Mouse (Mus musculus) liver, embryonic 14.5 days (tissue): ENCODE measurements around the gene Fermt2. TPM values are rescaled to one million over a fixed set of nuclear protein-coding genes. Genes with fewer than 3 reads are reported as not detected.
A peak's percentile ranks its signal among the peaks of the same experiment; 100 is the strongest.

Experiments used
- ATAC-seq: fragments of 200-750 bp; cut with Nextera tagmentation; 2 replicates; pipeline ENCODE4 v1.8.0; 2017; ENCODE audit warnings: moderate number of reproducible peaks, mild to moderate bottlenecking, moderate library complexity; ENCODE audit not compliant: insufficient read depth
- DNase-seq, 3 experiments: peaks; one replicate each; pipeline ENCODE4 v3.0.0-alpha.2; 2012 to 2013; ENCODE audit warnings: low read depth in 3 of 3, low spot score in 3 of 3
- H3K27ac ChIP-seq: fragments of 300-500 bp; sonication (generic); 2 replicates; pipeline ENCODE4 v1.5.1; 2014; ENCODE audit warnings: moderate library complexity, mild to moderate bottlenecking, control low read depth, inconsistent platforms
- H3K27me3 ChIP-seq: fragments of 300-500 bp; sonication (generic); 2 replicates; pipeline ENCODE4 v1.6.1; 2014; ENCODE audit warnings: mild to moderate bottlenecking, low read length, moderate library complexity; ENCODE audit not compliant: control insufficient read depth, insufficient read depth
- H3K36me3 ChIP-seq: fragments of 300-500 bp; sonication (generic); replicated peaks from 2 replicates; pipeline ENCODE4 v1.6.1; 2014; ENCODE audit warnings: low read depth; ENCODE audit not compliant: control insufficient read depth, insufficient read depth
- H3K4me1 ChIP-seq, 2 experiments: fragments of 200-500 bp in 1 of 2; fragments of 300-500 bp in 1 of 2; sonication (generic) in 1 of 2; replicated peaks; 2 replicates each; pipeline ENCODE4 v1.6.1; 2012 to 2014; ENCODE audit warnings: antibody characterized with exemption in 1 of 2, inconsistent platforms in 1 of 2, low read length in 1 of 2; ENCODE audit not compliant: control insufficient read depth in 2 of 2, insufficient read depth in 2 of 2
- H3K4me2 ChIP-seq: fragments of 300-500 bp; sonication (generic); 2 replicates; pipeline ENCODE4 v1.6.1; 2014; ENCODE audit warnings: low read depth, mild to moderate bottlenecking, control low read depth, moderate library complexity
- H3K4me3 ChIP-seq, 2 experiments: fragments of 200-500 bp in 1 of 2; fragments of 300-500 bp in 1 of 2; sonication (generic) in 1 of 2; 2 replicates each; pipeline ENCODE4 v1.5.1; 2012 to 2014; ENCODE audit warnings: low read depth in 2 of 2, low read length in 2 of 2, mild to moderate bottlenecking in 2 of 2, control low read depth in 1 of 2, inconsistent platforms in 1 of 2, moderate library complexity in 1 of 2; ENCODE audit not compliant: insufficient read depth in 1 of 2
- H3K9ac ChIP-seq: fragments of 300-500 bp; sonication (generic); replicated peaks from 2 replicates; pipeline ENCODE4 v1.6.1; 2014; ENCODE audit warnings: mild to moderate bottlenecking, control low read depth, moderate library complexity
- H3K9me3 ChIP-seq: fragments of 300-500 bp; sonication (generic); 2 replicates; pipeline ENCODE4 v1.6.1; 2016; ENCODE audit warnings: low read length, mixed read lengths; ENCODE audit not compliant: control insufficient read depth
- CTCF ChIP-seq: IDR thresholded peaks from 2 replicates; pipeline ENCODE4 v1.5.1; 2016; ENCODE audit warnings: antibody characterized with exemption, low read depth, control low read depth
- EP300 ChIP-seq: IDR thresholded peaks from 2 replicates; pipeline ENCODE4 v1.6.1; 2016; ENCODE audit warnings: antibody characterized with exemption, low read depth
- WGBS: fragments of 180-500 bp; shearing (Covaris S2); extraction: QIAGEN DNeasy Blood & Tissue Kit; methylation state at CpG from one replicate; pipeline ENCODE4 v1.1.7; 2014; ENCODE audit not compliant: insufficient replicate concordance; 5-methylcytosine and 5-hydroxymethylcytosine counted together
- polyA plus RNA-seq, 2 experiments: library from polyadenylated mRNA; depleted of rRNA in 1 of 2; stranded (reverse) in 1 of 2; unstranded in 1 of 2; fragments of >200 nt; fragmentation: Nextera tagmentation in 1 of 2; extraction: Ambion mirVana in 1 of 2; gene quantifications; 2 replicates each; pipeline versions ENCODE4 v1.2.1 to v1.2.3; 2012 to 2014

Fermt2 gene
- polyA plus RNA-seq, 2 experiments, result 13.6 to 25.5 TPM

- no peak for DNase-seq
These were observed 95.7 kb downstream of the Fermt2 start for GRCm38 (mm10) chr14:45434220-45434619.

GRCm38 (mm10) chr14:45432003-45432402 lies 97.9 kb downstream of the Fermt2 start:
- H3K27ac ChIP-seq, result no peak overlapping the region
- no peak for ATAC-seq
- TF ChIP-seq EP300 (no peak), CTCF (peak; percentile 86)
- no peak for DNase-seq
- no peak overlapping the region for H3K4me2 ChIP-seq
- WGBS, result 52% methylated on average over 4 of the region's 4 CpGs
- no peaks in the 10 kb centered on the region for H3K4me1 ChIP-seq
- peaks cover 6% of the 10 kb centered on the region for H3K9me3 ChIP-seq
- no peaks in the 10 kb centered on the region for H3K36me3 ChIP-seq
- H3K4me3 ChIP-seq, result no peak overlapping the region
- no peak overlapping the region for H3K9ac ChIP-seq
- H3K27me3 ChIP-seq, result no peaks in the 10 kb centered on the region

More at GRCm38 (mm10) chr14:45434220-45434619, 95.7 kb downstream of the Fermt2 start:
- H3K4me1 ChIP-seq, result no peaks in the 10 kb centered on the region
- no peaks in the 10 kb centered on the region for H3K36me3 ChIP-seq
- TF ChIP-seq EP300 (no peak), CTCF (peak; percentile 65)
- no peak overlapping the region for H3K4me2 ChIP-seq
- no peak for ATAC-seq
- no peaks in the 10 kb centered on the region for H3K27me3 ChIP-seq
- 42% methylated on average over 6 of the region's 6 CpGs for WGBS
- H3K4me3 ChIP-seq, result no peak overlapping the region
- no peak overlapping the region for H3K27ac ChIP-seq
- H3K9ac ChIP-seq, result no peak overlapping the region
- H3K9me3 ChIP-seq, result peaks cover 6% of the 10 kb centered on the region

- no peak for TF ChIP-seq EP300
- TF ChIP-seq CTCF, result no peak
- Histone ChIP-seq H3K9ac (no peak overlapping the region), H3K36me3 (no peaks in the 10 kb centered on the region), H3K9me3 (peaks cover 6% of the 10 kb centered on the region), H3K27me3 (no peaks in the 10 kb centered on the region), H3K4me2 (no peak overlapping the region), H3K4me1 (no peaks in the 10 kb centered on the region), H3K27ac (no peak overlapping the region), H3K4me3 (no peak overlapping the region)
- 76% methylated on average over 13 of the region's 13 CpGs for WGBS
- ATAC-seq, result no peak
- no peak for DNase-seq
These were observed 99.7 kb downstream of the Fermt2 start for GRCm38 (mm10) chr14:45430066-45430842.

- Histone ChIP-seq H3K27me3 (no peaks in the 10 kb centered on the region), H3K4me3 (no peak overlapping the region)
These were observed 106.7 kb downstream of the Fermt2 start for GRCm38 (mm10) chr14:45423220-45423619.

GRCm38 (mm10) chr14:45422371-45422770 lies 107.5 kb downstream of the Fermt2 start:
- H3K4me2 ChIP-seq, result no peak overlapping the region
- WGBS, result 40% methylated on average over 4 of the region's 4 CpGs
- no peak for TF ChIP-seq CTCF
- no peak for TF ChIP-seq EP300
- ATAC-seq, result no peak
- no peaks in the 10 kb centered on the region for H3K9me3 ChIP-seq
- H3K4me1 ChIP-seq, result no peaks in the 10 kb centered on the region; a peak in 1 of 4 replicates
- H3K4me3 ChIP-seq, result no peak overlapping the region
- H3K36me3 ChIP-seq, result no peaks in the 10 kb centered on the region
- H3K27me3 ChIP-seq, result no peaks in the 10 kb centered on the region
- H3K9ac ChIP-seq, result no peak overlapping the region
- DNase-seq, result no peak
- no peak overlapping the region for H3K27ac ChIP-seq

More at GRCm38 (mm10) chr14:45423220-45423619, 106.7 kb downstream of the Fermt2 start:
- no peak overlapping the region for H3K4me2 ChIP-seq
- no peaks in the 10 kb centered on the region for H3K9me3 ChIP-seq
- ATAC-seq (no peak), DNase-seq (peak; percentile 31 to 37 (median 34))
- no peak overlapping the region for H3K9ac ChIP-seq
- H3K4me1 ChIP-seq, result no peaks in the 10 kb centered on the region; a peak in 1 of 4 replicates
- no peak for TF ChIP-seq EP300
- peak; percentile 75 for TF ChIP-seq CTCF
- 5% methylated on average over 5 of the region's 5 CpGs for WGBS
- no peak overlapping the region for H3K27ac ChIP-seq
- H3K36me3 ChIP-seq, result no peaks in the 10 kb centered on the region
